Mouse (Mus musculus): ENCODE data around the gene Txn2. TPM values are rescaled to one million over a fixed set of nuclear protein-coding genes. Genes with fewer than 3 reads are reported as not detected.

The Txn2 gene
- total and polyA plus RNA-seq, 3 experiments = 62.8 to 283 (median 211) TPM

DNA sequence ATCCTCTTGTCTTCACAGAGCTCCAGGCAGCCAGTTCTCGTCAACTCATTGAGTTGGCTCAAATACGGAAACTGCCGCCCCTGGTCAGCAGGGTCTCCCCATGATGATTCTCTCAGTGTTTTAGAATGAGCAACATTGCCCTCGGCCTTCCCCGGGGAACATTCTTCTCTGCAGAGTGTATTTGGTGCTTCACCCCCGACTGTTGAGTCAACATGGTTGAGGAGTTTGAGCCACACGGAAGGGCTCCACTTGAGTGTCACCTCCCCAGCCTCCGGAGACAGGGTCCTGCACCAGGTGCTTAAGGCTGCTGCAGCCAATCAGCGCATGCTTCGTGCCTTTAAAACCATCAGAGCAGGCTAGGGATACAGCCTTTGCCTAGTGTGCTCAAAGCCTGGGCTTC lies 35.5 kb downstream of the Txn2 start:
- Histone ChIP-seq H3K27me3 (ENCODE audit: insufficient read depth, low read length) (peaks cover 56% of the 10 kb centered on the region), H3K4me3 (ENCODE audit: low read depth, low read length) (no peak overlapping the region), H3K9me3 (replicated peaks) (no peaks in the 10 kb centered on the region), H3K4me1 (ENCODE audit: insufficient read depth, low read depth, low read length) (peaks cover 22% of the 10 kb centered on the region), H3K36me3 (replicated peaks) (no peaks in the 10 kb centered on the region)
- TF ChIP-seq TAL1 (conservative IDR thresholded peaks at IDR 0.05; ENCODE audit: low read depth, low read length) (no peak), CTCF (IDR thresholded peaks at IDR 0.05; ENCODE audit: low read depth, low read length) (no peak), POLR2AphosphoS5 (IDR thresholded peaks at IDR 0.05; ENCODE audit: insufficient replicate concordance, low read depth, low read length) (no peak), GATA2 (IDR thresholded peaks at IDR 0.05; ENCODE audit: borderline replicate concordance, low read depth, low read length) (no peak), GATA1 (IDR thresholded peaks at IDR 0.05; ENCODE audit: borderline replicate concordance, low read length) (no peak)
- DNase-seq (ENCODE audit: low spot score) (no peak), ATAC-seq (ENCODE audit: extremely low read depth, insufficient number of reproducible peaks, low FRiP score, poor library complexity, severe bottlenecking) (no peak)

DNA sequence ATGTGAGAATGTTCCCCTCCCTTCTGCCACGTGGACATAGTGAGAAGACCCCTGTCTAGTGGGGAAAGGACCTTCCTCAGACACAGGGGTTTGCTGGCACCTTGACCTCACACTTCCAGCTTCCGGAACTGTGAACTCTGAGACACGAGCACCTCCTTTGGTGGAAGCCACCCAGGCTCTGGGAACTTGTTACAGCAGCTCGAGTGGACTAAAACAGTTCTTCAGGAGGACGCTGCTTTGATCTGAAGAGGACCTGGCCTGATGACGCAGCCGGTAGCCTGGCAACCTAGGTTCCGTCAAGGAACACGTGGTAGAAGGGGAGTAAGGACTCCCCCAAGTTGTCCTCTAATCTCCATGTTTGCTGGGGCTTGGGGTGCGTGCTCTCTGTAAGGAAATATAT lies 36.4 kb downstream of the Txn2 start:
- H3K4me1 ChIP-seq (ENCODE audit: insufficient read depth, low read depth, low read length) = peaks cover 30% of the 10 kb centered on the region
- H3K9me3 ChIP-seq (replicated peaks) = no peaks in the 10 kb centered on the region
- no peak for ATAC-seq (ENCODE audit: extremely low read depth, insufficient number of reproducible peaks, low FRiP score, poor library complexity, severe bottlenecking)
- peaks cover 58% of the 10 kb centered on the region for H3K27me3 ChIP-seq (ENCODE audit: insufficient read depth, low read length)
- no peak for DNase-seq (ENCODE audit: low spot score)
- H3K4me3 ChIP-seq (ENCODE audit: low read depth, low read length) = no peak overlapping the region
- no peaks in the 10 kb centered on the region for H3K36me3 ChIP-seq (replicated peaks)
- TF ChIP-seq GATA1 (IDR thresholded peaks at IDR 0.05; ENCODE audit: borderline replicate concordance, low read length) = no peak
- TF ChIP-seq POLR2AphosphoS5 (IDR thresholded peaks at IDR 0.05; ENCODE audit: insufficient replicate concordance, low read depth, low read length) = no peak
- no peak for TF ChIP-seq CTCF (IDR thresholded peaks at IDR 0.05; ENCODE audit: low read depth, low read length)
- TF ChIP-seq TAL1 (conservative IDR thresholded peaks at IDR 0.05; ENCODE audit: low read depth, low read length) = no peak
- TF ChIP-seq GATA2 (IDR thresholded peaks at IDR 0.05; ENCODE audit: borderline replicate concordance, low read depth, low read length) = no peak

DNA sequence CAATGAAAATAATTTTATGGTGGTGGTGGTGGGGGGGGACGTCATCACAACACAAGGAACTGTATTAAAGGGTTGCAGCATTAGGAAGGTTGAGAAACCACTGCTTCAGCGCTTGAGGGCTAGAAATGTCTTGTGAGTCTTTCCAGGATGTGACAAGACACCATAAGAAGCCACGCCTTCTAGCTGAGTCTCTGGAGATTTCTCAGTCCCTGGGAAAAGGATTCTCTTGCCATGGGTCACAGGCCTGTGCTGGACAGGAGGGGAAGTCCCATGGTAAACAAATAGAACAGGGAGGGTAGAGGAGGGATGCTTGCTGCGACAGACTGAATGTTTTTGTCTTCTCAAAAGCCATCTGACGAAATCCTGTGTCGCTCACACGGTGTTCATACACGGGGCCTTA lies 37.0 kb downstream of the Txn2 start:
- no peak for ATAC-seq (ENCODE audit: extremely low read depth, insufficient number of reproducible peaks, low FRiP score, poor library complexity, severe bottlenecking)
- H3K9me3 ChIP-seq (replicated peaks) = no peaks in the 10 kb centered on the region
- no peak for DNase-seq (ENCODE audit: low spot score)

GRCm38 (mm10) chr15:77889761-77890422 lies 38.9 kb downstream of the Txn2 start:
- H3K4me3 ChIP-seq (ENCODE audit: low read depth, low read length) = no peak overlapping the region
- H3K36me3 ChIP-seq (replicated peaks) = no peaks in the 10 kb centered on the region
- DNase-seq (ENCODE audit: low spot score) (no peak), ATAC-seq (ENCODE audit: extremely low read depth, insufficient number of reproducible peaks, low FRiP score, poor library complexity, severe bottlenecking) (no peak)
- no peak for TF ChIP-seq GATA2 (IDR thresholded peaks at IDR 0.05; ENCODE audit: borderline replicate concordance, low read depth, low read length)
- TF ChIP-seq TAL1 (conservative IDR thresholded peaks at IDR 0.05; ENCODE audit: low read depth, low read length) = no peak
- TF ChIP-seq CTCF (IDR thresholded peaks at IDR 0.05; ENCODE audit: low read depth, low read length) = no peak
- no peak for TF ChIP-seq GATA1 (IDR thresholded peaks at IDR 0.05; ENCODE audit: borderline replicate concordance, low read length)
- no peak for TF ChIP-seq POLR2AphosphoS5 (IDR thresholded peaks at IDR 0.05; ENCODE audit: insufficient replicate concordance, low read depth, low read length)
- H3K9me3 ChIP-seq (replicated peaks) = no peaks in the 10 kb centered on the region
- H3K27me3 ChIP-seq (ENCODE audit: insufficient read depth, low read length) = peaks cover 57% of the 10 kb centered on the region
- H3K4me1 ChIP-seq (ENCODE audit: insufficient read depth, low read depth, low read length) = peaks cover 54% of the 10 kb centered on the region

More for the DNA sequence above, 37.0 kb downstream of the Txn2 start:
- Histone ChIP-seq H3K4me3 (ENCODE audit: low read depth, low read length) (no peak overlapping the region), H3K36me3 (replicated peaks) (no peaks in the 10 kb centered on the region), H3K4me1 (ENCODE audit: insufficient read depth, low read depth, low read length) (peaks cover 37% of the 10 kb centered on the region), H3K27me3 (ENCODE audit: insufficient read depth, low read length) (peaks cover 58% of the 10 kb centered on the region)
- TF ChIP-seq POLR2AphosphoS5 (IDR thresholded peaks at IDR 0.05; ENCODE audit: insufficient replicate concordance, low read depth, low read length) (no peak), CTCF (IDR thresholded peaks at IDR 0.05; ENCODE audit: low read depth, low read length) (no peak), GATA1 (IDR thresholded peaks at IDR 0.05; ENCODE audit: borderline replicate concordance, low read length) (no peak), TAL1 (conservative IDR thresholded peaks at IDR 0.05; ENCODE audit: low read depth, low read length) (no peak), GATA2 (IDR thresholded peaks at IDR 0.05; ENCODE audit: borderline replicate concordance, low read depth, low read length) (no peak)

- no peaks in the 10 kb centered on the region for H3K36me3 ChIP-seq (replicated peaks)
- H3K9me3 ChIP-seq (replicated peaks) = no peaks in the 10 kb centered on the region
- peaks cover 42% of the 10 kb centered on the region for H3K27me3 ChIP-seq (ENCODE audit: insufficient read depth, low read length)
- no peak for TF ChIP-seq GATA1 (IDR thresholded peaks at IDR 0.05; ENCODE audit: borderline replicate concordance, low read length)
- ATAC-seq (ENCODE audit: extremely low read depth, insufficient number of reproducible peaks, low FRiP score, poor library complexity, severe bottlenecking) (no peak), DNase-seq (ENCODE audit: low spot score) (no peak)
- H3K4me1 ChIP-seq (ENCODE audit: insufficient read depth, low read depth, low read length) = peaks cover 66% of the 10 kb centered on the region
- H3K4me3 ChIP-seq (ENCODE audit: low read depth, low read length) = no peak overlapping the region
Measured at GRCm38 (mm10) chr15:77888286-77888685, 40.5 kb downstream of the Txn2 start.

DNA sequence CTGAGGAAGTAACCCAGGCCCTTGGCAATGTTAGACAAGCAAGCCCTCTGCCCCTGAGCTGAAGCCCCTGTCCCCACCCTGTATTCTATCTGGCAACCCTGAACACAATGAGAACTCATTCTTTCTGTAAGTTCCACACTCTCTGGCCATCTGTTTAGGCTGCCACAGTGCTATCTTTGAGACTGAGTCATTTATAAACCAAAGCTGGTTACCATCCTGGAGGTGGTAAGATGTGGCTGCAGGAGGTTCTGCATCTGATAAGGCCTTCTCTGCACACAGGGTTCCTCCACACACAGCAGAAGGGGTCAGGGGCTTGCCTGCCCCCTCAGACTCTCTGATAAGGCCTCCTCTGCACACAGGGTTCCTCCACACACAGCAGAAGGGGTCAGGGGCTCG lies 41.7 kb downstream of the Txn2 start:
- H3K9me3 ChIP-seq (replicated peaks) = no peaks in the 10 kb centered on the region
- H3K36me3 ChIP-seq (replicated peaks) = no peaks in the 10 kb centered on the region
- ATAC-seq (ENCODE audit: extremely low read depth, insufficient number of reproducible peaks, low FRiP score, poor library complexity, severe bottlenecking) = peak; percentile 52; the same call in 1 of the 2 replicates
- H3K27me3 ChIP-seq (ENCODE audit: insufficient read depth, low read length) = peaks cover 31% of the 10 kb centered on the region
- H3K4me1 ChIP-seq (ENCODE audit: insufficient read depth, low read depth, low read length) = peaks cover 78% of the 10 kb centered on the region
- TF ChIP-seq POLR2AphosphoS5 (IDR thresholded peaks at IDR 0.05; ENCODE audit: insufficient replicate concordance, low read depth, low read length) (no peak), GATA2 (IDR thresholded peaks at IDR 0.05; ENCODE audit: borderline replicate concordance, low read depth, low read length) (no peak), TAL1 (conservative IDR thresholded peaks at IDR 0.05; ENCODE audit: low read depth, low read length) (peak; percentile 33; the same call in 1 of the 2 replicates)
- no peak for DNase-seq (ENCODE audit: low spot score)
- H3K4me3 ChIP-seq (ENCODE audit: low read depth, low read length) = no peak overlapping the region
